Mouse (Mus musculus): Measurements from ENCODE around the gene Akap6.

DNA sequence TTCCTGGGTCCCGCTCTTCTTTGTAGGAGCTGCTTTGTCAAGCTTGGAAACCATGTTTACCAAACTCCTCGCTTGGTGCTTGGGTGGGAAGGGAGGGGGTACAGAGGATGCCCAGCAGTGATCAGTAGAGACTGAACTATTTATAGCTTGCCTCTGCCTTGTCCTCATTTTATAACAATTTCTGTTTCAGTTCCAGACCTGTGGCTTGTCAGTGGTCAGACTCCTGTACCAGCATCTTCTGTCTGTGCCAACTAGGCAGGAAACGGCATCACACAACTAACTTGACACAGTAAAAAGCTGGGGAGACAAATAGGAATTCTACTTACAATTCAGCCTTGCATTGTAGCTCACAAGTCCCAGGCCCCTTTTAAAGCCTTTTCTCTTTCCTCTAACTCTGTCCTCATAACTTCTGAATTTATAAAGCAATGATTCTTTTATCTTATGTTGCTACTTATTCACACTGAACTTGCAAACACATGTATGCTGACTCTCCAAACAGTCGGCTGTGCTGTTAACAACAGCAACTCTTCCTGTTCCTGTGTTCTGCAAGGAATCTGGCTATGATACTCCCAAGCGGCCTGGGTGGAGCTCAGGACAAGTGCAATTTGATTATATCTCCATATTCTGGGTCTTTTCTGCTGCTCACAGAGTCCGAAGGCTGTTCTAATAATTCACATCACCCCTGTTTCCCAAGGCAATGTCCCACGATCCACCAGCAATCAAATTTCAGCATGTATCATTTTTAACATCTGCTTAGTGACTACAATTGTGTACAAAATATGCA is 12.9 kb downstream of the Akap6 start:
- no peak for TF ChIP-seq POLR2A (IDR thresholded peaks at IDR 0.05; ENCODE audit: insufficient read length, low read depth)
- no peak for TF ChIP-seq MYOD1 (IDR thresholded peaks at IDR 0.05; ENCODE audit: control insufficient read depth in 1 of 3, insufficient read length in 2 of 3, low read depth in 2 of 3)
- no peak for TF ChIP-seq MYOG (IDR thresholded peaks at IDR 0.05; ENCODE audit: control insufficient read depth in 1 of 3, insufficient read depth in 1 of 3, insufficient read length in 2 of 3, low read depth in 2 of 3)
- no peak for TF ChIP-seq E2F4 (IDR thresholded peaks at IDR 0.05; ENCODE audit: insufficient read depth)
- no peak for TF ChIP-seq TCF12 (IDR thresholded peaks at IDR 0.05; ENCODE audit: insufficient read depth, poor library complexity, severe bottlenecking)
- no peak for TF ChIP-seq POLR2AphosphoS2 (IDR thresholded peaks at IDR 0.05; ENCODE audit: insufficient read length, low read depth)
- no peak for TF ChIP-seq TCF3 (IDR thresholded peaks at IDR 0.05; ENCODE audit: insufficient read length, low read depth)
- TF ChIP-seq USF1 (IDR thresholded peaks at IDR 0.05; ENCODE audit: low read depth) = no peak
- TF ChIP-seq CEBPB (IDR thresholded peaks at IDR 0.05; ENCODE audit: insufficient read depth, poor library complexity, severe bottlenecking) = no peak
- TF ChIP-seq REST (IDR thresholded peaks at IDR 0.05; ENCODE audit: insufficient read depth, insufficient read length) = no peak
- TF ChIP-seq MAX (IDR thresholded peaks at IDR 0.05; ENCODE audit: low read depth) = no peak

All from myocyte (in vitro differentiated cells).